Mouse (Mus musculus): Measurements from ENCODE around the gene Ss18l1. TPM values are rescaled to one million over a fixed set of nuclear protein-coding genes. Genes with fewer than 3 reads are reported as not detected.

Ss18l1 gene
- polyA plus RNA-seq, 1 experiment = 0.07 TPM

DNA sequence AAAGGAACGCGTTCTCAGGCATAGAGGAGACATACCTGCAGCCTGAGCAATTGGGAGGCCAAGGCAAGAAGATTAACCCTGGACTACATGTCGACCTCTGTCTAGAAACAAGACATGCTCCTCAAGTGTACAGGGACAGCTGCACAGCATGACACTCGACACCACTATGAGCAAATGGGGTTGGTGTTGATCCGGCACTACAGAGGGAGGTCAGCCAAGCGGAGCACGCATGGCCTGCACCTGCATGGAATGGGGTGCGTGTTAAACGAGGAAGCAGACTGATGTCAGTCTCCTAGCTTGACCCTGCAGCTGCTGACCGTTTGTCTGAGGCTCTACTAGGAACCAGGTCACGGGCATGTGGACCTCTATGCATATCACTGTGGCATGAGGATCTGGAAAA is 48.0 kb downstream of the Ss18l1 start:
- Histone ChIP-seq H3K36me3 (ENCODE audit: control insufficient read depth) (peaks cover 8% of the 10 kb centered on the region), H3K4me1 (ENCODE audit: control insufficient read depth) (no peaks in the 10 kb centered on the region), H3K4me3 (replicated peaks) (no peak overlapping the region), H3K27me3 (ENCODE audit: control insufficient read depth) (no peaks in the 10 kb centered on the region; the same call in 1 of the 2 replicates), H3K9me3 (ENCODE audit: control insufficient read depth, low read length) (peaks cover 2% of the 10 kb centered on the region; the same call in 1 of the 2 replicates)
- TF ChIP-seq TAL1 (IDR thresholded peaks at IDR 0.05; ENCODE audit: low read length) (no peak), GATA1 (IDR thresholded peaks at IDR 0.05; ENCODE audit: low read length) (no peak)

- TF ChIP-seq TAL1 (IDR thresholded peaks at IDR 0.05; ENCODE audit: low read length) = no peak
- TF ChIP-seq GATA1 (IDR thresholded peaks at IDR 0.05; ENCODE audit: low read length) = no peak
- H3K4me3 ChIP-seq (replicated peaks) = no peak overlapping the region
- no peaks in the 10 kb centered on the region for H3K9me3 ChIP-seq (ENCODE audit: control insufficient read depth, low read length)
- peaks cover 44% of the 10 kb centered on the region for H3K27me3 ChIP-seq (ENCODE audit: control insufficient read depth)
- H3K4me1 ChIP-seq (ENCODE audit: control insufficient read depth) = peaks cover 16% of the 10 kb centered on the region
- no peaks in the 10 kb centered on the region for H3K36me3 ChIP-seq (ENCODE audit: control insufficient read depth)
These were observed 53.4 kb downstream of the Ss18l1 start for GRCm38 (mm10) chr2:180095711-180096110.

DNA sequence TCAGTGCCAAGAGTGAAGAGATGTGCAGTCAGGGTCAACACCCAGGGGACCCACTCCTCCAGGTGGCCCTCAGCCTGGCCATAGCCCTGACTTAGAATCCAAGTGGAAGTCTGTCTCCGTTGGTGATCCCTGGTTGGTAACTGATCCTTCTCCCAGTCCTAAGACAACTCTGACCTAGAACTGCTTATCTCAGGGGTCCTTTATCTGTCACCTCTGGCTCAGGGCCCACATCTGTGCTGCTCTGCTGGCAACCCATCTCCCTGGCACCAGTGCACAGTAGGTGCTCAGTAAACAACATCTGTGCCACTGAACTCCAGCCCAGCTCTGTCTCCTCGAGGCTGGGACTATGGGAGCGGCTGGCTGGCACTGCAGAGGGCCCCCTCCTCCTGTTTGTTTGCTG is 55.3 kb downstream of the Ss18l1 start:
- H3K27me3 ChIP-seq (ENCODE audit: control insufficient read depth) = peaks cover 63% of the 10 kb centered on the region

DNA sequence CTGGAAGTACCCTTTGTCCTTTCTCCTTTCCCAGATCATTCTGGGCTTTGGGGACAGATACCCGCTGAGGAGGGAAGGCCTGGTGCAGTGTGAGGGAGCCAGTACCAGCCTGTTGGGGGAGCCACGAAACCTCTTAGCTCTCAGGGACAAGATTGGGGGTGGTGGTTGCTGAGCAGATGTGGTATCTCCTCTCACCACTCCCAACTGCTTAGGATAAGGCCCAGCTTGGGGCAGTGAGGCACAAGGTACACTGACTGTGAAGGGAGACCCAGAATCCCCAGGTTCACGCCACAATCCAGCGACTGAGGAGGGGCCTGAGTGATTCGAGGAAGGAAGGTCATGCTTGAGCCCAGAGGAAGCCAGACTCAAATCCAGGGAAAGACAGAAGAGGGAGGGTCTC is 55.9 kb downstream of the Ss18l1 start:
- no peak overlapping the region for H3K4me3 ChIP-seq (replicated peaks)
- peaks cover 69% of the 10 kb centered on the region for H3K27me3 ChIP-seq (ENCODE audit: control insufficient read depth)
- no peaks in the 10 kb centered on the region; the same call in 1 of the 2 replicates for H3K9me3 ChIP-seq (ENCODE audit: control insufficient read depth, low read length)
- peaks cover 16% of the 10 kb centered on the region for H3K4me1 ChIP-seq (ENCODE audit: control insufficient read depth)
- no peaks in the 10 kb centered on the region for H3K36me3 ChIP-seq (ENCODE audit: control insufficient read depth)
- TF ChIP-seq TAL1 (IDR thresholded peaks at IDR 0.05; ENCODE audit: low read length) = no peak
- TF ChIP-seq GATA1 (IDR thresholded peaks at IDR 0.05; ENCODE audit: low read length) = no peak

More for the DNA sequence above, 55.3 kb downstream of the Ss18l1 start:
- TF ChIP-seq TAL1 (IDR thresholded peaks at IDR 0.05; ENCODE audit: low read length) = no peak
- TF ChIP-seq GATA1 (IDR thresholded peaks at IDR 0.05; ENCODE audit: low read length) = no peak
- Histone ChIP-seq H3K4me3 (replicated peaks) (no peak overlapping the region), H3K4me1 (ENCODE audit: control insufficient read depth) (peaks cover 16% of the 10 kb centered on the region), H3K9me3 (ENCODE audit: control insufficient read depth, low read length) (no peaks in the 10 kb centered on the region; the same call in 1 of the 2 replicates), H3K36me3 (ENCODE audit: control insufficient read depth) (no peaks in the 10 kb centered on the region)

DNA sequence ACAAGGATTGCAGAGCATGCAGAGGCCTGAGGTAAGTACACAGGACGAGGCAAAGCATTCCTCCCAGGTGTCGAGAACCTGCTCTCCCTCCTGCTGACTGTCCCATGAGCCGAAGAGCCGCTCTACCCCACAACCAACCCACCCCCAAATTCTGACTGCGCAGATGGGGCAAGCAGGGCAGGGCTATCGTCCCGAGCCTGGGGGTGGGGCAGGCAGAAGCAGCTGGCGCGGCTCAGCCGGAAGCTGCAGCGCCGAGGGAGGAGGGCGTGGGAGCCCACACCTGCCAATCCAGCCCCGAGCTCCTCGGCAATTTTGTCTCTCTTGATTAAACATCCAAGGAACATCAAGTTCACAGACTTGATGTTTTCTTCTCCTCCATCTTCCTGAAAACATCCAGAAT is 57.2 kb downstream of the Ss18l1 start:
- Histone ChIP-seq H3K4me3 (replicated peaks) (no peak overlapping the region), H3K4me1 (ENCODE audit: control insufficient read depth) (peaks cover 24% of the 10 kb centered on the region), H3K27me3 (ENCODE audit: control insufficient read depth) (peaks cover 83% of the 10 kb centered on the region), H3K36me3 (ENCODE audit: control insufficient read depth) (no peaks in the 10 kb centered on the region), H3K9me3 (ENCODE audit: control insufficient read depth, low read length) (no peaks in the 10 kb centered on the region; the same call in 1 of the 2 replicates)
- TF ChIP-seq GATA1 (IDR thresholded peaks at IDR 0.05; ENCODE audit: low read length) = no peak
- no peak for TF ChIP-seq TAL1 (IDR thresholded peaks at IDR 0.05; ENCODE audit: low read length)

DNA sequence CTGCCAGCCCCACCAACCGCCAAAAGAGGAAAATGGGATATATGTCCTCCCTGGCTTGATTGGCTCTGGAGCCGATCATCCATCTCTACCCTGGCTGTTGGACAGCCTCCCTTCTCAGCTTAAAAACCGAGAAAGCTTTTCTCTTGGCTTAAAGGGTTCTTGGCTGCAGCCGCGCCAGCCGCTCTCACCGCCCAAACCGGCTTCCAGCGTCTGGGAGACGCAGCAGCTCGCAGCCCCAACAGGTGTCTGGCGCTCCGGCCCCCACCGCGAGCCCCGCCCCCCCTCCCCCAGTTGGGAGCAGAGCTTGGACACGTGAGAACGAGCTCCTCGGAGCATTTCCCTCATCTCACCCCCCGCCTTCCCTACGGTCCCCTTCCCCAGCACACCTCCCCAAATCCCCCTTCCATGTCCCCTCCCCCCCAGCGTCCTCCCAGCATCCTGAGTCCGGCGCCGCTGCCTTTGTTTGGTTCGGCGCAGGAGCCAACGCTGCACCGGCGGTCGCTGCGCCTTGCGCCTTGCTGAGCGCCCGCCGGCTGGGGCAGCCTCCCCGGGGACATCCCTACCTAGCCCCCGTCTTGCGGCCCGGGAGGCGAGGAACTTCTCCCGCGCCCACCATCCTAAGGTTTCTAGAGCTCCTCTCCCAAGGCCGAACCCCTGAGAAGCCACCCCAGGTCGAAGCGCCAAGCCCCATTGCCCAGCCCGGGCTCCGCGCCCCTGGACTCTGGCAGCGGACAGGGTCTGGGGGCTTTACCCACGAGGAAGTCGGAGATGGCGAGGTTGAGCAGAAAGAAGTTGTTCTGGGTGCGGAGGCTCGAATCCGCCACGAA is 61.1 kb downstream of the Ss18l1 start:
- Histone ChIP-seq H3K36me3 (ENCODE audit: control insufficient read depth) (no peaks in the 10 kb centered on the region), H3K27me3 (ENCODE audit: control insufficient read depth) (peaks cover 77% of the 10 kb centered on the region), H3K9me3 (ENCODE audit: control insufficient read depth, low read length) (no peaks in the 10 kb centered on the region; the same call in 1 of the 2 replicates), H3K4me1 (ENCODE audit: control insufficient read depth) (peaks cover 22% of the 10 kb centered on the region), H3K4me3 (replicated peaks) (no peak overlapping the region)
- no peak for TF ChIP-seq GATA1 (IDR thresholded peaks at IDR 0.05; ENCODE audit: low read length)
- TF ChIP-seq TAL1 (IDR thresholded peaks at IDR 0.05; ENCODE audit: low read length) = no peak

DNA sequence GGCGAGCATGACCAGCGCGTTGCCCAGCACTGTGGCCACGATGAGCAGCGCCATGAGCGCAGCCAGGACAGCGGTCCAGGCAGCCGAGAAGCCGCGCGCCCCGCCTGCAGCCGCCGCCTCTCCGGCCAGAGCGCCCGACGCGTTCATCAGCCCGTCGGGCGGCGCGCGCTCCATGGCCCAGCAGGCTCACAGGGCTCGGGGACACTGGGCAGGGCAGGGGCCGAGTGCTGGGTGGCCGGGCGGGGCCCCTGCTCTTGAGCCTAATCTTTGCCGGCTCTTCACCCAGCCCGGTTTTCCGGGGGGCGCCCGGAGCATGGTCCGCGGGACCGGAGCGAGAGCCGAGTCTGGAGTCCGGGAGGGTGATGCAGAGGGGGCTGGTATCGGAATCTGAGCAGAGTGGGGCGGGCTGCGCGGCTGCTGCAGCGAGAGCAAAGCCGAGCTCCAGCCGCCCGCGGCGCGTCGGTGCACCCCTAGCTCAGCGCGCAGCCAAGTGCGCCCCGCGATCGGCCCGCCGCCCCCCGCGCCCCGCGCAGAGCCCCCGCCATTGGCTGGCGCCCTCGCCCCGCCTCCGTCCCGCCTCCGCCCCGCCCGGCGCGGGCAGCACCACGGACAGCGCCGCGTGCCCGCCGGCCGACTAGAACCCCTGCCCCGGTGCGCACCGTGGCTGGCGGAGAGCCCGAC is 61.8 kb downstream of the Ss18l1 start, which contains the start of gene Hrh3:
Gene Hrh3 (minus strand): TSS at position 511 of the 681 bp plus-strand sequence.
- Histone ChIP-seq H3K4me1 (ENCODE audit: control insufficient read depth) (peaks cover 19% of the 10 kb centered on the region), H3K27me3 (ENCODE audit: control insufficient read depth) (peaks cover 75% of the 10 kb centered on the region), H3K36me3 (ENCODE audit: control insufficient read depth) (no peaks in the 10 kb centered on the region), H3K4me3 (replicated peaks) (peak within 1 kb of the TSS; percentile 37), H3K9me3 (ENCODE audit: control insufficient read depth, low read length) (no peaks in the 10 kb centered on the region; the same call in 1 of the 2 replicates)
- no peak for TF ChIP-seq TAL1 (IDR thresholded peaks at IDR 0.05; ENCODE audit: low read length)
- TF ChIP-seq GATA1 (IDR thresholded peaks at IDR 0.05; ENCODE audit: low read length) = no peak

DNA sequence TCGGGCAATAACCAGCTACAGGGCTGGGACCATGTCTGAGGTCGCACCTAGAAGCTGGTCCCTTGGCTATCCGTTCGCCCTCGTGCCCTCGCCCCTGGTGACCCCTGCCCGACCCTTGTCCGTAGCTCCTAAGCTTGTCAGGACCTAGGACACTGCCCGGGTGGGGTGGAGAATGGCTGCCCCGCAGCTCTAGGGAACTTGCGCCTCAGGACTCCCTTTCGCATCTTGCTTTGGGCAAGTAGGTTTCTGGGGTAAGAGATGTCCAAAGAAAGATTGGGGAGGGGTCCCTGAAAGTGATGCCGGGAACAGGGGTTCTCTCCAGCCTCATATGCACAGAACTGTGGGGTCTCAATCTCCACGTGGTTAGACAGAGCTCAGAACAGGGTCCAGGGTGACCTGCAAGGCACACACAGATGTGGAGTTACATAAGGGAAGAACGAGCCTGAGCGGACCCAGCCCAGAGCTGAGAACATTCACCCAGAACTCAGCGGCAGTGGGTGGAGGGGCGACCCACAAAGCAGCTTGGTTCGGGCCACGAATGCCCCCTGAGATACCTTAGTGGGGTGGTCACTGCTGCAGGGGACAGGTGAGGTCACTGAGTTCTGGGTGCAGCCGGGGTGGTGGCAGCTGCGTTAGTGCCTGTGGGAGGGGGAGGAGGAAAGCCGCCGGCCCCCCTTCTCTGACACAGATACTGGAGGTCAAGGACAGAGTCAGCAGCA is 62.5 kb downstream of the Ss18l1 start:
- Histone ChIP-seq H3K4me1 (ENCODE audit: control insufficient read depth) (peaks cover 15% of the 10 kb centered on the region), H3K27me3 (ENCODE audit: control insufficient read depth) (peaks cover 68% of the 10 kb centered on the region), H3K9me3 (ENCODE audit: control insufficient read depth, low read length) (no peaks in the 10 kb centered on the region; the same call in 1 of the 2 replicates), H3K36me3 (ENCODE audit: control insufficient read depth) (no peaks in the 10 kb centered on the region), H3K4me3 (replicated peaks) (no peak overlapping the region)
- TF ChIP-seq GATA1 (IDR thresholded peaks at IDR 0.05; ENCODE audit: low read length) = no peak
- no peak for TF ChIP-seq TAL1 (IDR thresholded peaks at IDR 0.05; ENCODE audit: low read length)
